Mouse (Mus musculus): ENCODE measurements around the gene Zfp668. TPM values are rescaled to one million over a fixed set of nuclear protein-coding genes. Genes with fewer than 3 reads are reported as not detected.

Zfp668 gene
- total RNA-seq, 4 experiments from 2014 or later: 3.8 to 4.7 (median 4.3) TPM

DNA sequence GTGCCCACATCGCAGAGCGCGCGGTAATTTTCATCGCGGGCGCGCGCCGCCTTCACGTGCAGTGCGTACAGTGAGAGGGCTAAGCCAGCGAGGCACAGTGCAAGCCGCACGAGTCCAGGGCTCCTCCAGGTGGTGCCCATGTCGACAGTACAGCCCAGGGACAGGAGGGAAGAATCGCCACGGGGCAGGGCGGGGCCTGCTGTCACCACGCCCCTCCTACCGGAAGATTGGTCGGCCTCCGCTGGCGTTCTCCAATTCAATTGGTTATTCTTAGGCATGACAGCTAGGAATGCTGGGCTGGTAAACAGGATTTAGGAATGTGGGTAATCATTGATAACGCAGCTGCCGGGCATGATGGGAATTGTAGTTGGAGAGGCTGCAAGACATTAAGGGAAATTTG, 18.8 kb upstream of the Zfp668 start, which contains the start of the genes Gm21974 and Vkorc1:
Gene Gm21974 (minus strand): TSS at position 13 of the 400 bp plus-strand sequence.
Gene Vkorc1 (minus strand): TSS at position 176 of the 400 bp plus-strand sequence.
- DNase-seq (ENCODE audit: low spot score): peak; percentile 97

DNA sequence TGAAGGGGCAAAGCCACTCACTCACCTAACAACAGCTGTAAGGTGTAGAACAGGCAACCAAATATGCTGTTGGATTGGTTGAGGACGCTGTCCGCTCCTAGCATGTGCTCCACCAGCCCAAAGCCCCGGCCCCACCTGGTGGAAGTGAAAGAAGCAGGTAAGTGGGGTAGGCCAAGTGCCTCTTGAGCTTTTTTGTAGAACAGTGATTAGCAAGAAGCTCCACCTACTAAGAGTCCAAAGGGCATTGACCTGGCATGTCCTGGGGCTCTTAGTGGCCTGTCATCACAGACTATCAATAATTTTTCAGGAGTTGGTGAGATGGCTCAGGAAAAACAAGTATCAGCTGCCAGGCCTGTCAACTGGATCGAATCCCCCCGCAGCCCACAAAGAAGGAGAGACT, 17.9 kb upstream of the Zfp668 start:
- no peak for DNase-seq (ENCODE audit: low spot score)

DNA sequence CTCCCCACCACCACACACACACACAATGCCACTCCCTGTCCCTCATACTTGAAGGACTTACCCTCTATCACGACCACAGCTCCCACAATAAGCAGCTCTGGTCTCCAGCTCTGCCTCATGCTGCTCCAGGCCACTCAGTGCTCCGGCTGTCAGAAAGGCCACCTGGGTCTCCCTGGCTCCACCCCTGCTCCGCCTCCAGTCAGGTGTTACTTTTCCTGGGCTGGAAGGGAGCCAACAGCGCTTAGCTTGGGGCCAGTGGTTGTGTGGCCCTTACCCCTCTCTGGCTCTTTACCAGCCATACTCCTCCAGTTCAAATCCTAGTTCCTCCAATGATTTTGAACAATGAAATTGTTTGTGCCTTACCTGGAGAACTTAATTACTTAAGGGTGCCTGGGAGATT, 14.2 kb upstream of the Zfp668 start, which contains the start of gene Prss53:
Gene Prss53 (minus strand): TSS at position 173 of the 400 bp plus-strand sequence.
- no peak for DNase-seq (ENCODE audit: low spot score)

DNA sequence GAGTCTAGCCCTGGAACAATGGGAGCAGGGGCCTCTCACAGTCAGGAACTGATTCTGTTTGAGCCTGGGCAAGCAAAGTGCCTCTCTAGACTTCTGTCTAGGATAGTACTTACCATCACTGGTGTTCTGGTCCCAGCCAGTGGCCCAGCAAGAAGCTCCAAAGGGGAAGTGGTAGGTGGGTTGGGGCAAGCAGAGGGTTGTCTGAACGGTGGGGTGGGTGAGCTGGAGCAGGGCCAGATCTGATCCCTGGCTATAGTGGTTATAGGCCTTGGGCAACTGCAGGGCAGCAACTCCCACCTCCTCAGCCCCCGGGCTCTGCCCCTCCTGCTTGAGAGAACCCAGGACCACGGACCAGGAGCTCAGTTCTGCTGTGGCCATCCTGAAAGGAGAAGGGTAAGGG, 12.2 kb upstream of the Zfp668 start:
- no peak for DNase-seq (ENCODE audit: low spot score)

DNA sequence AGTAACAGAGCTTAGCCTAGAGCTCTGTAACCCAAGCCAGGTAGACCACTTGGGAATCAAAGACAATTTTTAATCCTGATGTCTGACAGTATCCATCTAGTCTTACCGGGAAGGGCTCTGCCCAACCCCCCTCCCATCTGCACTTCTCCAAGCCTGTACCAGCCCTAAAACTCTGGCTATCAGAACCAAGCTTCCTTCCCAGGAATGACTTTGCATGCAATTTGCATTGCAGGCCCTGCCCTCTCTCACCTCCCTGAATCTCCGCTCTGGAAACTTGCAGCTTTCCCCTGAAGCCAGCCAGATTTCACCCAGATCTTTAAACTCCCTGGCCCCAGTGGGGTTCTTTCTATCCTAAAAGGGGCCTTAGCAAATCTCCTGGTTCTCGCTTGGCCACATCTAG, 11.2 kb upstream of the Zfp668 start:
- DNase-seq (ENCODE audit: low spot score): no peak

DNA sequence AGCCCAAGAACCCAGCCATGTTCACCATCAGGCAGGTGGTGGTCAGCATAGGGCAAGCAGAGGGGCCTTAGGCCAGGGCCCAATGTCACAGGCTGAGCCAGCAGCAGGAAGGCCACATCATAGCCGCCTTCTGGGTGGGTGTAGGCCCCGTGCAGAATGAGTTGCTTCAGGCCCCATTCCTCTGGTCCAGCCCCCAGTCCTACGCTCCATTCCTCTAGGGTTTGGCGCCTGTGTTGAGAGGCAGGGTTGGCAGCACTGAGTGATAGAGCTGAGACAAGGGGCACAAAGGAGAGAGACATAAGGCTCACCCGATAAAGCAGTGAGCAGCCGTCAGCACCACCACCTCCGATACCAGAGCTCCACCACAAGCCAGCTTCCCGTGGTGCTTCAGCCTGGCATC, 10.6 kb upstream of the Zfp668 start:
- DNase-seq (ENCODE audit: low spot score): no peak

DNA sequence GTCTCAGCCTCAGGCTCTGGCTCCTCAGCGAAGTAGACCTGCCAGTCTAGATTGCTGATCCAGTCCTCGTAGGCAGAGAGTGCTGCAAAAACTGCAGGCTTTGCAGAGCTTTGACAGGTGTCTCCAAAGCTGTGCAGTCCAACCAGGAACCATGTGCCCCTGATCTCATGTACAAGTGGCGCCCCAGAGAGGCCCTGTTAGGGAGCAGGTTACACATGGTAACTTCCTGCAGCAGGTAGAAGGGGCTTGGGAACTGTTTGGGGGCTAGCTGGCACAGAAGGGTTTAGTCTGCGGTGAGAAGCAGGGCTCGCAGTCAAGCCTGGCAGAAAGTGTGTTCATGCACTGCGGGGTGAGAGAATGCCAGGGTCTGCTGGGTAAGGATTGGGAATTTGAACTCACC, 9.9 kb upstream of the Zfp668 start:
- DNase-seq (ENCODE audit: low spot score): no peak

DNA sequence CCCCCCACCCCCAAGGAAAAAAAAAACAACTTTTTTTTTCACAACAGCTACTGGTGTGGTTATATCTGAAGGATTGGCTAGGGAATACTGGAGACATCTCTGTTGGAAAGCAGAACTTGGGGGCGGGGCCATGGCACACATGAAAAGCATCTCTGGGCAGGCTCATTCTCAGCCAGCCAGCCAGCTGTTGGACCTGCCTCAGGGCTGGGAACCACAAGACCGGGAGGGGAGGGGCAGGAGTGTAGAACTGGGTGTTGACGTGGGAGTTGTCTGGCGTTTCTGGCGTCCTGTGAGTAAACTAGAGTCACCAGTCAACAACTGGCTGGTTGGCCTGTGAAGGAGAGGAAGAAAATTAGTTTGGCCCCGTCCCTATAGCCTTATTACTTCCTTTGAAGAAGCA, 9.3 kb upstream of the Zfp668 start:
- DNase-seq (ENCODE audit: low spot score): peak; percentile 69

DNA sequence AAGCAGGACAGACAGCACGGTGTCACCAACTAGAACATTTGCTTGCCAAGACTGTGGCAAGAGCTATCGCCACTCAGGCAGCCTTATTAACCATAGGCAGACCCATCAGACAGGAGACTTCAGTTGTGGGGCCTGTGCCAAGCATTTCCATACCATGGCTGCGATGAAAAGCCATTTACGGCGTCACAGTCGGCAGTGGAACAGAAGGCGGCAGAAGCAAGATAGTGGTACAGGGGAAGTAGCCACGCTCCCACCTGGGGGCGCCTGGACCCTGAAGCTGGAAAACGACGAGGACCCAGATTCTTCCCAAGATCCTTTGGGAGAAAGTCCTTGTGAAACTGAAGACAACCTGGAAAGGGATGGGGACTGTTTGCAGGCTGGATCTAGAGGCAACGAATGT, 3.8 kb upstream of the Zfp668 start:
- DNase-seq (ENCODE audit: low spot score): no peak

DNA sequence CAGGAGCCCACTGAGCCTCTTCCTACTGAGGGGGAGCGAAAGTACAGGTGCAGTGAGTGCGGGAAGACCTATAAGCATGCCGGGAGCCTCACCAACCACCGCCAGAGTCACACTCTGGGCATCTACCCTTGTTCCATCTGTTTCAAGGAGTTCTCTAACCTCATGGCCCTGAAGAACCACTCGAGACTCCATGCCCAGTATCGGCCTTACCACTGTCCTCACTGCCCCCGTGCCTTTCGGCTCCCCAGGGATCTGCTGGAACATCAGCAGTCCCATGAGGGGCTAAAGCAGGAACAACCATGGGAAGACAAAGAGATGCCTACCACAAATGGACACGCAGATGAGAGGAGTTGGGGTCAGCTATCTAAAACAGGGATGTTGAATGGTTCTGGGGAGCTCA, 2.7 kb upstream of the Zfp668 start:
- no peak for DNase-seq (ENCODE audit: low spot score)

DNA sequence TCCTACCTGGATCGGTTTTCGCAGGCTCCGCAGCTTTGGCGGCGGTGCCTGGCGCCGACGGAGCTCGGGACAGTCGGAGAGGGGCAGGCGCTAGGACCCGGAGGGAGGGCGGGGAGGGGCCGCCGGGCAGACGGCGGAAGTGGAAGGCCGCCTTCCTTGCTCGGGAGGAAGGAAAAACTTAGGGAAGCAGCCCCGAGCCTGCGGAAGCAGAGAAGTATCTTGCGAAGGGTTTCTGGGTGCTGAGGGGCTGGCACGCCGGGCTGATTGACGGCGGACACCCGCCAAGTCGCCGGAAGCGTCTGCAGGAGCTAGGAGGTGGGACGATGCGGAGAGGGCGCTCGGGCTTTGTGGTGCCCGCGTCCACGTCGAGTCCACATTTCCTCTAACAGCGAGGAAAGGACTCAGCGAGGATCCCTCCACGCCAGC, 574 bp downstream of the Zfp668 start, which contains the start of gene Zfp646:
Gene Zfp646 (plus strand): TSS at position 181 of the 426 bp plus-strand sequence.
- peak; percentile 66 for DNase-seq (ENCODE audit: low spot score)

DNA sequence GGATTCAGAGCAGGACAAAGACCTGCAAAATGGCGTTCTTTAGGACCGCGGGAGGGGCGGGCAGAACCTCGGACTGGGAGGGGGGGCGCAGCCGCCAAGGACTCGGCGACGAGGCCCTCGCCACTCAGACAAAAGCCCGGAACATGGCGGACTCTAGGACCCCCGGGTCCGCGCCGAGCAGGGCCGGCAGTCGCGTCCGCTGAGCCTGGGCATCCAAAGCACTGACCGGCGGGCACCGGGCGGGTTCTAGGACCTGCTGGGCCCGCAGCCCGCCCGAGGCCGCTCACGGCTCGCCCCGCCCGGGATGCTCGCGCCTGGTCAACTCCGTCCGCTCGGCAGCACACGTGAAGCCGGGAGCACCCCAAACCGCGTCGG, 1.0 kb downstream of the Zfp668 start:
- peak; percentile 91 for DNase-seq (ENCODE audit: low spot score)

DNA sequence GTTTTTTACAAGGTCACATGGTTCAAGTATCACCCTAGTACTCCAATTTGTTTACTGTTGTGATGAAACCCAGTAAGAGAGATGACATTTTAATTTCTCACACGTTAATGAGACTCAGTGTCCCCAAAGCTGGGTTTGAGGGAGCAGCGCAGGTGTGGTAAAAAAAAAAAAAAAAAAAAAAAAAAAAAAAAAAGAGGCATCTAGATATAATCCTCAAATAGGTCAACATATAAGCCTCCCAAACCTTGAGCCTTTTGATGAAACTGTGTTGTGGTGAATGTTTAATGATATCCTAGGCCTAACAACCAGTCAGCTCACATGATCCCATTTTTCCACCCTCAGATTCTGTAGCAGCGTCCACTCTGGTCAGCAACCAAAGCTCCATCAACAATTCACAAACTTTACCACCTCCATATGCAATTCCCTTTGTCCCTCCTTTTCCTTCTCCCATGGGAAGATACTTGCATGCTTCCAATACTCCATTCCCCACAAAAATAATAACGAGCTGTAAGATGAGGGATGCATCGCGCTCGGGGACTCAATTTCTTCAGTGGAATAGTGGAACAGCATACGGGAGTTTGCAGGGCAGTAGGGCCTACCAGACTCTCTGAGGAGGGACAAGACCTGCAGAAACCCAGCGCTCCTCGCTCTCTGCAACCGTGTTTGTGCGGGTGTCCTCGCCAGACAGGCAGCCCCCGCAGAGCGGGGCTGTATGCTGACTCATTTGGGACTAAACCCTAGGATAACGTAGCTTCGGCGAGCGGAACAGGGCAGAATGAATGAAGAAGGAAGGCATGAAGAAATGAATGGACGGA, 1.6 kb downstream of the Zfp668 start:
- DNase-seq (ENCODE audit: low spot score): no peak

DNA sequence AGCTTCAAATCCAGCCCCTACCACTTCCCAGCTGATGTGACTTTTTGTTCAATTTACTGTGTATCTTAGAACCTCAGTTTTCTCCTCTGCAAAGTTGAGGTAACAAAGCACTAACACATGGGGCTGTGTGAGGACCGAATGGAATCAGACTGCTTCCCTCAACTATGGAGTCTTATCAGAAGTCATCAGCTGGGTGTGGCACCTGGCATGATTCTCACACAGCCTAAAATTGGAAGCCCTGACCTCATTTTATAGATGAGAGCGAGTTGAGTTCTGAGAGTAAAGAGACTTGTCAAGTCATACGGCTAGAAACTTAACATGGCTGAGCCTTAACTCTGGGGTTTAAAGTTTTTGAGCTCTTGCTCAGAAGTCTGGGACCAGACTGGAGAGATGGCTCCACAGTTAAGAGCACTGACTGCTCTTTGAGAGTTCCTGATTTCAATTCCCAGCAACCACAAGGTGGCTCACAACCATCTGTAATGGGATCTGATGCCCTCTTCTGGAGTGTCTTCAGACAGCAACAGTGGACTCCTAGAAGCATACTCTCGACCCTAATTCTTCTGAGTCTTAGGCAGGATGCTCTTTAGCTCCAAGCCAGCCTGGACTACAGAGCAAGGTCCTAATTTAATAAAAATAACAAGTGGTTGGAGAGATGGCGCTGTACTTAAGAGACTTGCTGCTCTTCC, 6.3 kb downstream of the Zfp668 start:
- DNase-seq (ENCODE audit: low spot score): no peak

DNA sequence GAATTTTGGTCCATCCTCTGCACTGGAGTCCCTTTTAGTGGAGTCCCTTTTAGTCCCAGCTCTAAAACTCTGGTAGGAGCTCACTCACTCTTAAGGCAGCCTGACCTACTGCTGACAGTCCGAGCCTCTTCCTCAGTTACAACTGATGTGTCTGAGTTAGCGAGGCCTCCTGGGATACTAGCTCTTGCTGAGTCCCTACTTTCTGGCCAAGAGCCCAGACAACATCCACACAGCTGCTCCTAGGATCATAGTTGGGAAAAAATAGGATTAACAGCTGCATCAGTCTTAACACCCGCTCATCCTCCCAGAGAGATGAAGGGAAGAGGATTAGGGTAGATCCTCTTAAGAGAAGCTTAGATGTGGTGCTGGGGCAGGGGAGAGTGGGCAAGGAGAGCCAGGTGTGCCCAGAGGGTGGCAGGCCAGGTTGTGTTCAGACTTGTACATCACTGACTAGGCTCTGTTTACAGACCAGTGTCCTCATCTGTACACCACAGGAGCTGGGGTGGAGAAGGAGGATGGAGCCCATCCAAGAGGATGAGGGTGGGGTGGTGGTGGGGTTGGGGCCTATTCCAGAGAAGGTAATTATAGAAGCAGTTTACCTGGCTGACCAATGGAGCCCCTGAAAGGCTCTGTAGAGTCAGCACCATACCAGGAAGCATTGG, 7.3 kb downstream of the Zfp668 start:
- DNase-seq (ENCODE audit: low spot score): peak; percentile 45

DNA sequence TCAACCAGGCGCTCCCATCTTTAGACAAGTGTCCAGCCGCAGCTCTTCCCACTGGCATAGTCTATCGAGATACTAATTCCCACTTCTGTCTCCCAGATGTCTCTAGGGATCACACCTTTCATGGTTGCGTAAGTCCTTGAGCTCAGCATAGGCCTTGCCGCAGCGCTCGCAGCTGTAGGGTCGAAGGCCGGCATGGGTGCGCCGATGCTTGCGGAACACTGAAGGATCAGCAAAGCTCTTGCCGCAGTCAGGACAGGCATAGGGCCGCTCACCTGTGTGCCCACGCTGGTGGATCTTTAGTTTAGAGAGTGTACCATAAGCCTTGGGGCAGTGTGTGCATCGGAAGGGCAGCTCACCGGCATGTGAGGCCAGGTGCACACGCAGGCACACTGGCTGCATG, 9.0 kb downstream of the Zfp668 start:
- DNase-seq (ENCODE audit: low spot score): no peak

DNA sequence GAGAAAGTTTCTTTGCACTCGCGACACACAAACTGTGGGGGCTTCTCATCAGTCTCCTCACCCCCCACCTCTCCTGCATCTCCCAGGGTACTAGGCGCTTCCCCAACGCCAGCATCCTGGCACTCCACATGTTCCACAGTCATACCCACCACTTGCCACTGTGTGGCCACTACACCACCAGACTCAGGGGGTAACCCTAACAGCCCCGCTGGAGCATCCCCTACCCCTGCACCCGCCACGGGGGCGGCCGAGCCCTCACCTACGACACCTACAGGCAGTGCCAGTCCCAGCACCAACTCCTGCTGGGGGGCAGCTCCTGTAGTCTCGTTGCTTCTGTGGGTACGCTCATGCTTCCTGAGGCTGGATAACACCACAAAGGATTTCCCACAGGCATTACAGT, 10.2 kb downstream of the Zfp668 start:
- DNase-seq (ENCODE audit: low spot score): no peak

DNA sequence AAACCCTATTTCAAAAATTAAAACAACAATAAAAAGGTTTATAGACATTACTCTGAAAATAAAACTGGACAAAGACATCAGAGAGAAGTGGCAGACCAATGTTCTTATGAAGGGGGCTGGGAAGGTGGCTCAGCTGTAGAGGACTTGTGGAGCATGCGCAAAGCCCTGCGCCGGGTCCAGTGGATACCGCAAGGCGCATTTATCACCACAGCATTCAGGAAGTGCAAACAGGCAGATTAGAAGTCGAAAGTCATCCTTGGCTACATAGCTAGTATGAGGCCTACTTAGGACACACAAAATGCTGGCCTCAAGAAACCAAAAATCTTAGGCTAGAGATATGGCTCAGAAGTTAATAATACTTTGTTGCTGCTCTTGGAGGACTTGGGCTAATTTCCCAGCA, 18.4 kb downstream of the Zfp668 start:
- DNase-seq (ENCODE audit: low spot score): no peak

DNA sequence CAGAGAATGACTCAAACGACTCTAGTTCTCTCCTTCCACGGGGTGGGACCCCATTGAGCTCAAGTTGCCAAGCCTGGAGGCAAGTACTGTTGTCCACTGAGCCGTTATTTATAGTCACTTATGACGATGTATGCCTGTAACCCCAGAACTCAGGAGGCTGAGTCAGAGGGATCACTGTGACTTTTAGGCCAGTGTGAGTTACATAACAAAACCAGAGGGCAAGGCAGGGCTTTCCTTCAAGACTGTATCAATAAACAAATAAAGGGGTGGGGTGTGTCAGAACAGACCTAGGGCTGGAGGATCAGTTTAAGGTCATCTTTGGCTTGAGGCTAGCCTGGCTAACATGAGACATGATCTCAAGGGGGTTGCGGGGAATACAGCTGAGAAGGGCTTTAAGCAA, 25.7 kb downstream of the Zfp668 start:
- no peak for DNase-seq (ENCODE audit: low spot score)

DNA sequence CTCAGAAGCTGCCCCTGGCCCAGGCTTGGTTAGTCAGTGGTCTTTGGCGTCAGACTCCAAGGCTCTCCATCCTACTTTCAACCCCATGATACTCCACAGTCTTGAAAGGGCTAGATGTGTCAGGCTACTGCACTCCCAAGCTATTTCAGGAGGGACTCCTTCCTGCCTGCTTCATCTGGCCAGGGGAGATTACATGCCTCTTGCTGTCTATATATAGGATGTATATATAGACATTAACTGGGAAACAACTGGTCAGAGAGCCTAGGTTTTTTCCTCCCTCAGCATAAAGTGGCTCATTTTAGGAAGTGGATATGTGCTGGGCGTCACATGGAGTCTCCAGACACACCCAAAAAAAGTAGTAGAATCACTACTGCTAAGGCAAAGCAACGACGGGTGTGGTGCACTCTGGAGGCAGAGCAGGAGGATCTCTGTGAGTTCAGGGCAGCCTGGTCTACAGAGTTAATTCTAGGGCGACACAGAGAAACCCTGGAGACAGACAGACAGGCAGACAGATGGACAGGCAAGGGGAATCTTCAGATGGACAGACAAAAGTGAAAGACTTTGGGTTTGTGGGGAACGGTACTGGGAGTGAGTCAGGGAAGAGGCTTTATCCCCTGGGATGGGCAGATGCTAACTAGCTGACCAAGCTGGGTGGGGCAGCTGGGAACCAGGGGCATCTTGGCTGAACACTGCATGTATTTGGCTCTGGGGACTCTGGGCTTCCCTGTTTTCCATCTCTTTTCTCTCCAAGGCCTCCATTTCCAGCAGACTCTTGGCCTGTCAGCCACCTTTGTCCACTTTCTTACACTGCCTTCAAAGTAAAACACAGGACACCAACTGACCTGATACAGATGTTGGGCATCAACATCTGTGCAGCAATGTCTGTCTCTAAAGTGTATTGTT, 26.4 kb downstream of the Zfp668 start:
- DNase-seq (ENCODE audit: low spot score): no peak

DNA sequence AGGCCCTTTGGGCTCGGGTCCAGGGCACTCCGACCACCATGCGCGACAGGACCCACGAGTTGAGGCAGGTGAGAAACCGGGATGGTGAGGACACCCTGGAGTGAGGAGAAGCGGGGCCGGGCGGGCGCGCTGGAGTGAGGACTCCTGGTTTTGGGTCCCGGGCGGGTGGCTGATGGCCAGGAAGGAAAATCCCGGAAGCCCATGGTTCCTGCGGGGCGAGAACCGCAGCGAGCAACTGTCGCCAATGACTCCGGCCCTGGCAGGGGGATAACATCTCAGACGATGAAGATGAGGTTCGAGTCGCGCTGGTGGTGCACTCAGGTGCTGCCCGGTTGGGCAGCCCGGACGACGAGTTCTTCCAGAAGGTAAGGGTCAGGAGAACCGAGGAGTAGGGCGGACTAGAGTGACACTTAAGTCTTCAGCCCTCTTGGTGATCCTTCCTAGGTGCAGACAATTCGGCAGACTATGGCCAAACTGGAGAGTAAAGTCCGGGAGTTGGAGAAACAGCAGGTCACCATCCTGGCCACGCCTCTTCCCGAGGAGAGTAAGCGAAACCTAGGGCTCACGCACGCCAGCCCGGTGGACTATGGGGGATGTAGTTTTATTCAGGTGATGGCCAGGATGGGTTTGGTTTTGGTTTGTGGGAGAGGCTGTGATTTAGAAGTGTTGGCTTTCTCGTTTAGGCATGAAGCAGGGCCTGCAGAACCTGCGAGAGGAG, 34.5 kb downstream of the Zfp668 start:
- DNase-seq (ENCODE audit: low spot score): peak; percentile 84

Measured in heart, adult 8-10 months (tissue).